Mouse (Mus musculus) cerebellum, adult 9-11 months (tissue): Measurements from ENCODE around the gene Tstd2.

Source experiments
- DNase-seq: peaks from one replicate; pipeline ENCODE4 v3.0.0; 2022

Gene Tstd2

GRCm38 (mm10) chr4:46138287-46139222 lies at the start of gene Tstd2, which contains the start of gene Ncbp1:
TSS of gene Tstd2 (minus strand) at chr4:46138694.
TSS of gene Ncbp1 (plus strand) at chr4:46138613.
- peak; percentile 90 for DNase-seq

GRCm38 (mm10) chr4:46186466-46186865 lies 48.0 kb upstream of the Tstd2 start:
- no peak for DNase-seq

DNA sequence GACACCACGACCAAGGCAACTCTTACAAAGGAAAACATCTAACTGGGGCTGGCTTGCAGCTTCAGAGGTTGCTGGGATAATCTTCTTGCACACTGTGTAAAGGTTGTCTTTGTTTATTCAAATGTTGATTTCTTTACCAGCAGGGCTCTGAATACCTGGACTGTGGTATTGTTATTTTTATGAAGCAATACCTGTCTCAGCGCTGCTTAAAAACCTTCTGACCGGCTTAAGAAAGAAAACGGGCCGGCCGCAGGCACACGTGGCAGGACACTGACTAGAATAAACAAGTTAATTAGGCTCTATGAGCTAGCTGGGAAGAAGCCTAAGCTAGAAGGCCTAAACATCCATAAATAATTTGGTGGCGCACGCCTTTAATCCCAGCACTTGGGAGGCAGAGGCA lies 47.4 kb upstream of the Tstd2 start:
- DNase-seq = no peak

- DNase-seq = no peak
Measured at GRCm38 (mm10) chr4:46185423-46185822, 46.9 kb upstream of the Tstd2 start.

DNA sequence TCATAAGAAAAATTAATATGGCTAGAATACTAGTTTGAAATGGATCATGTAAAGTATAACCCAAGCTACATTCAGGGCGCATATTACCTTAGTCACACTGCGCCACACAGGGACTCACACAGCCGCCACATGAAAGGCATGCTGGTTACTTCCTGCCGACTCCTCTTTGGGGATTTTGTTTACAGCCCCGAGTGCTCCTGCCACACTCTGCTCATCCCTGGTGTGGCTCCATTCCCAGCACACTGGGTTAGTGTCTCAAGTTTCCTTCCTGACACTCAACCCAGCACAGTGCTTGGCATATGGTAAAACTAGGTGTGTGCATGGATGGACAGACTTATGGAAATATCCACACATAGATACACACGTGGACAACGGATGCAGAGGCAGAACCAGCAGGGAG lies 43.7 kb upstream of the Tstd2 start:
- no peak for DNase-seq

DNA sequence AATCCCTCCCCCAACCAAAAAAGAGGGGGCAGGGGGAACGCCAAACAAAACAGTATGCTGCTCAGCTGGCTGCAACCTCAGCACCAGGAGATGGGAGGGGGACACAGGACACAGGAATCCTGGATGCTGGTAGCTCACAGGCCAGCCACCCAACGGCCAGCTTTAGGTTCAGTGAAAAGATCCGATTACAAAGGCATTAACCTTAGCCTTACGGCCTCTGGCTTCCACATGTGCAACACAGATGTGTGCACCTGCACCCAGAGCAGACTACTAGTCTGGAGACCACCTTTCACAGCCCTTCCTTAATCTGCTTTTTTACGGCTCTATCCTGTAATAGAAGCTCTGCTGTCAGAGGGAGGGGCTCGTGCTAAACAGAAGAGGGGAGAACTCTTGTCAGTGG lies 42.7 kb upstream of the Tstd2 start:
- no peak for DNase-seq

DNA sequence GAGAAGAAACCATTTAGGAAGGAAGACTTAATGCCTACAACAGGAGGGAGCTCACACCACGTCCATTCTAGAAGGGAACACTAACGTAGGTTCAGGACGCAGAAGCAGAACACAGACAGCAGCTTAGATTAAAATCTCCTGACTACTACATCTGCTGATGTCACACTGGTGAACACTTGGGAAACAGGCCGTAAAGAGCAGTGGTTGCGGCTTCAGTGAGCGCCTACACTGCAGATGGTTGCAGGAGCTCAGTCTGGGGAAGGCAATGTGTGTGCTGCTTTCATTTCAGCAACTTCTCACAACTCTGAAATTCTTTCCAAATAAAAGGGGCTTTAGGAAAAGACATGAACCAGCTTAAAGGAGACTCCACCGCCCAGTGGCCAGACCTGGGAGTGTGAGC lies 39.0 kb upstream of the Tstd2 start:
- no peak for DNase-seq

GRCm38 (mm10) chr4:46177018-46177417 lies 38.5 kb upstream of the Tstd2 start:
- DNase-seq = no peak

- DNase-seq = no peak
Measured at GRCm38 (mm10) chr4:46176313-46176712, 37.8 kb upstream of the Tstd2 start.

- no peak for DNase-seq
Measured at GRCm38 (mm10) chr4:46171761-46172160, 33.3 kb upstream of the Tstd2 start.

DNA sequence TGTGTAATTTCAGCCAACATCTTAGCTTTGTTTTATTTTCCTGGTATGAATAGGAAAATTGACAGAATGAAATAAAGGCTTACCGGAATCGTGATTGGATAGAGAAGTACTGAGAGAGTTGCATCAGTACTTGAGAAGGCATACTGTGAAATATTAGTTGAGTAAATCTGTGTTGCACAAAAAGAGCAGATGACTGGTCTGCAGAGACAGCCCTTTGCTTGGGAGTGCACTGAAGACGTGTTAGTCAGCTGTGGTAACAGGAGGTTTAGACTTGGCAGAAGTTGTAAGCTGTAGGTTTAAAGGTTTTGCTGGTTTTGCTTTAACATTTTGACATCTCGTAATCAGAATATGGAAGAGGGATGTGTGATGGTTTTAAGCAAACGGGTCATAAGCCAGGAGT lies 27.3 kb upstream of the Tstd2 start:
- no peak for DNase-seq

DNA sequence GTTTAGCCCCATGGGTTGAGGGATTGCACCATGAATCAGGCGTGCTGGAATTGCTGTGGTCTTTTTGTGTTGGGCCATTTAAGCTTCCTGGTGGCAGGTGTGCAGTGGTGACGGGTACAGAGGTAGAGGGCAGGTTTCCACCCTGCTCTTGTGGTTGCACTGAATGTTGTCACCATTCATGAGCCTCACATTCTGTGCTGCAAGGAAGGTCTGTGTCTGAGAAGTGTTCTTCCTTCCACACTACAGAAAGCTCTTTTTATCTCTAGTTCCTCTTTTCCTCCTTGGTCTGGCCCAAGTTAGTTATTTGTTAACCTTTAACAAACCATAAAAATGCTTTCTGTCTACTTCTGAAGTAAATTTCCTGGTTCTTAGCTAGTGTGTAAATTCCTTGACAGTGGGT lies 25.5 kb upstream of the Tstd2 start:
- no peak for DNase-seq

DNA sequence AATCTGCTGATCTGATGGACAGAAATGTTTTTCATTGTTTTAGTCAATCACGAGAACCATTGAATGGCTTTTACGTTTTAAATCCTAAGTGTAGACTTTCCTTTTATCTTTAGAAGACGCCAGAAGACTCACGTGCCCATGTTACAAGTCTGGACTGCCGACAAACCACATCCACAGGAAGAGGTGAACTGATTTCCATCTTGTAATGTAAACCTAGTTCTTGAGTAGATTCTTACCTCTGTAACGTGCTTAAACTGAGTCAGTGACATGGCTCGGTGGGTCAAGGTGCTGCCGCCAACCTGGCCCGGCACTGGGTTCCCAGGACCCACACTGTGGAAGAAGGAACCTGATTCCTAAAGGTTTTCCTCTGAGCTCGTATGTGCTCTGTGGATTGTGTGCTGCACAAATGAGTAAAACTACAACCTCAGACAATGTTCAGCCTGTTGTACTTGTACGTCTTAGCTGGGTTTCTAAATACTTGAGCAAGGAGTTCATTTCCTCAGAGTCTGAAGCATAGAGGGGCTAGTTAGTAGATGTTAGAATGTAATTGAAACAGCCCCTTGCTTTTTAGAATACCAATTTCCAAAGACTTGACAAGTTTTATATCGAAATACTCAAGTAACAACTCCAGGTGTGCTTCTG lies 13.5 kb upstream of the Tstd2 start:
- DNase-seq = no peak

DNA sequence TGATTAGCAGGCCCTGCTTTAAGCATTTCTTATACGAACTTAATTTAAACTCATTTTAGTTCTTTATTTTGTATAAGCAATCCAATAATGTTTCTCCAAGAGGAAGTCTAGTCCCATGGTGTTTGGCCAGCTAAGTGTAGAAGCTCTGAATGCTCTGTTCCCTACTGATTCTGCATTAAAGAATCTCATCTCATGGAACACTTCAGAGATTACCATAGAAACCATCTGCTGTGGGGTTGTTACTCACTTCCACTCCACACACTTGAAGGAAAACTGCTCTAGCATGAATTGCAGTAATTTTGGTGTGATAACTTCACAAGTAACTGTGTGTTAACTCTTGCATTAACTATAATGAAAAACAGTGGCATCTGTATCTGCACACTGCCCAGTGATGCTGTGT lies 8.4 kb upstream of the Tstd2 start:
- no peak for DNase-seq

DNA sequence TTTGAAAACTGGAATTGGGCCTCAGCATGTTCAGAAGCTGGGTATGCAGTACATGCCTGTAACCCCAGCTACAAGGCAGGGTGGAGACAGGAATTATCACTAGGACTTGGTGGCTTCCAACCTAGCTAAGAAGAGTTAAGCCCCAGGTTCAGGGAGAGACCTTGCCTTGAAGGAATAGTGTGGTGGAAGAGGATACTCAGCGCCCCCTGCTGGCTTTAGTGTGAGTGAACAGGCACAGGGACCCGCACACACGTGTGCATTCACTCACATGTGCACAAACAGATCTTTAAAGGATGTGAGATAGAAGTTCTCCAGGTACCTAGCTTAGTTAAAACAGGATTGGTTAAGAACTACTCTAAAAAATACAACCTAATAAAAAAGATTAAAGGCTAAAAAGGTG lies 5.8 kb upstream of the Tstd2 start:
- no peak for DNase-seq

GRCm38 (mm10) chr4:46137629-46138286 lies 736 bp downstream of the Tstd2 start:
- no peak for DNase-seq

GRCm38 (mm10) chr4:46131791-46132190 lies 6.7 kb downstream of the Tstd2 start:
- no peak for DNase-seq

DNA sequence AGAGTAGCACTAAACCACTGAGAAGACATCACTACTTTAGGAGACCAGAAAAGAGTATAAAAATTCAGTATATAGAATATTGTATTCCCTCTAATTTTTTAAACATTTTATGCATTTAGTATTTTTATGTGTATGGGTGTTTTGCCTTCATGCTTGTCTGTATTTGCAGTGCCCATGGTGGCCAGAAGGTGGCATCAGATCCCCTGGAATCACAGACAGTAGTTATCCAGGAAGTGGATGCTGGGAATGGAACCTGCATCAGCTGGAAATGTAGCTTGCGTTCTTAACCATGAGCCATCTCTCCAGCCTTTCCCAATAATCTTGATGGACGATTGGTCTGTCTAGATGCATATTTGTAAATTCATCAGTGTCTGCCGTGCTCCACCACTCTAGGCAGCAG lies 8.3 kb downstream of the Tstd2 start:
- no peak for DNase-seq

- DNase-seq = no peak
Measured at GRCm38 (mm10) chr4:46129311-46130004, 9.0 kb downstream of the Tstd2 start.

DNA sequence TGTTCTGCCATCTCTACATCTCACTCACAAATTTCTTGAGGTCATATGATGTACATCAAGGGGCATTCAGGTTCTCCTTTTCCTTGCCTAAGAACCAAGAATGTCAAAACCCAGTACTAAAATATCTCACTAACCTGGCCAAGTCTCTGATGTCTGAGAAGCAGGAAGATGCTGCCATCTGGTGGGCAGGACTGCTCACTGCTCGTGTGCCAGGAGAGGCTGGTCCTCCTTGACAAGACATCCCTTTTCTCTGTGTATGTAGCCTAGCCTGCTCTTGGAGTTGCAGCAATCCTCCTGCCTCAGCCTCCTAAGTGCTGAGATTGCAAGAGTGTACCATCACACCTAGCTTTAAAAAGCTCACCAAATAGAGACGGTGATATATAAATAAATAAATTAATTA lies 12.0 kb downstream of the Tstd2 start:
- peak; percentile 82 for DNase-seq

DNA sequence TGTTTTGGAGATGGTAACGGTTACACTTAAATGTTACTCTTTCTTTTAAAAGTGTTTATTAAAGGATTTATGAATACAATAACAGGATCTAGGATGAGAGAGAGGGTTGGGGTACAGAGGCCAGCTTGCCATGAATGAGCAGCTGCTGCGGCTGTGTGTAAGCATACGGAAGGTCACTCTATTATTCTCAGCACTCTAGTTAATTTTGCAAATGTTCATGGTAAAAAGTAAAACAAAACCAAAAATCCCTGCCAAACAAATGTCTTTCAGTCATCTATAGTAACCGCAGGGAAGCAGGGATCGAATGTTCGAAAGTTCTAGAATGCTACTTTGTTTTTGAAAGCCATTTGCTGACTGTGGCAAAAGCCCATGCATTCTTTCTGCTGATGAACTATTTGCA lies 15.1 kb downstream of the Tstd2 start:
- no peak for DNase-seq

GRCm38 (mm10) chr4:46120767-46121166 lies 17.7 kb downstream of the Tstd2 start:
- DNase-seq = no peak

DNA sequence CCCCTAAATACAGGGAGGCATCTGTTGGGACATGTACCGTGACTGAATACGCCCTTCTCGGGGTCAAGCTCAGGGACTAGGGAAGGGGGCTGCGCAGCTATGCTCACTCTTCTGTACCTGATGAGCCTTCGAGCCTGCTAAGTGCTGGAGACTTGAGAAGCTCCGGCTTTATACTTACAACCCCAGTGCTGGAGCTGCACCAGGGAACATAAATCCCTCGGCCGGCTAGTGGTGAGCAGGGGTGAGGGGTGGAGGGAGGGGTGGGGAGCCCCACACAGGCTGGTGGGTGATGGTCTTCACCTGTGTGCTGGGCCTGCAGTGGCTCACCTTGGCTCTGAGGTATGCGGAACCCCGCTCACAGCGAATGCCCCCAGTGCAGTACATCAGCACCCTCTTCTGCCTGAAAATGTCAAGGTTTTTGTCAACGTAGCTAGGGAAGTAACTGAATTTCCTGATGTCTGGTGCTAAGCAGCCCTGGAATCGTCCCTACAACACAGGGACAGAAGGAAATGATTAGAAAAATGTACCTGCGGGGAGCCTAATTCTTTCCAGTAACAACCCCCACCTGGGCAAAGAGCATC lies 18.9 kb downstream of the Tstd2 start:
- no peak for DNase-seq
